Mouse (Mus musculus): ENCODE data around the gene Chtf18.
"Not testable (repeated sequence)": the region's sequence is repeated elsewhere in the genome, so short reads cannot be mapped to it uniquely, and the experiment has no call there.

Gene Chtf18

DNA sequence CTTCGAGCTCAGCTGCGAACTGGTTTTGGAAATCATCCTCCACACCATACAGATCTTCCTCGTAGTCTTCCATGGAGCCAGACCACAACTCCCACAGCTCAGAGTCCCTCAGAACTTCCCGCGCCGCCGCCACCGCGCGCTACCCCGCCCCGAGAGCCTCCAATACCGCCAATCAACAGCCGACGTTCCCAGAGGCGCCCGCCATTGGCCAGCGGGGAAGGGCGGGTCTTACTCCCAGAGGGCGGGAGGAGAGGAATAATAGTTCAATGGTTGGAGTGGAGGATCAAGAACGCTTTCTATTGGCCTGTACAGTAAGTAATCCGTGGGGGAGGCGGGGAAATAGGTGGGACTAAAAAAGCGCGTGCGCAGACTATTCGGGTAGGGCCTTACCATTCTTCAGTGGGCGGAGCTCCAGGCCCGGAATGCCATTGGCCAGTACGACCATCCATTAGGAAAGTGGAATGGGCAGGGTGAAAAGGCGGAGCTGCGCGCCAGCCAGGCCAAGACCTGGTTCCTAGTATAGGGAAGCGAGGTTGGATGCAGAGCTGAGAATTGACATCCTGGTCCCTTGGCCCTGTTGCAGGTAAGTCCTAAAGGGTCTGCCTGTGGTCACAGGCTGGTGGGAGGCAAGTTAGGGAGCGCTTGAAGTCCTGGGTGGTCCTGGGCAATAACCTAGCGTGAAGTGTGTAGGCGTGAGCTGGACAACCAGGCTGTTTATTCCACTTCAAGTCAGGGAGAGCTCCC is at the start of gene Chtf18, which contains the start of gene Rpusd1:
Chtf18 (minus strand) TSS at position 155 of the 744 bp plus-strand sequence.
Rpusd1 (plus strand) TSS at position 406 of the 744 bp plus-strand sequence.
- peak; percentile 98 to 99 for DNase-seq (ENCODE audit: low spot score in 2 of 2)

DNA sequence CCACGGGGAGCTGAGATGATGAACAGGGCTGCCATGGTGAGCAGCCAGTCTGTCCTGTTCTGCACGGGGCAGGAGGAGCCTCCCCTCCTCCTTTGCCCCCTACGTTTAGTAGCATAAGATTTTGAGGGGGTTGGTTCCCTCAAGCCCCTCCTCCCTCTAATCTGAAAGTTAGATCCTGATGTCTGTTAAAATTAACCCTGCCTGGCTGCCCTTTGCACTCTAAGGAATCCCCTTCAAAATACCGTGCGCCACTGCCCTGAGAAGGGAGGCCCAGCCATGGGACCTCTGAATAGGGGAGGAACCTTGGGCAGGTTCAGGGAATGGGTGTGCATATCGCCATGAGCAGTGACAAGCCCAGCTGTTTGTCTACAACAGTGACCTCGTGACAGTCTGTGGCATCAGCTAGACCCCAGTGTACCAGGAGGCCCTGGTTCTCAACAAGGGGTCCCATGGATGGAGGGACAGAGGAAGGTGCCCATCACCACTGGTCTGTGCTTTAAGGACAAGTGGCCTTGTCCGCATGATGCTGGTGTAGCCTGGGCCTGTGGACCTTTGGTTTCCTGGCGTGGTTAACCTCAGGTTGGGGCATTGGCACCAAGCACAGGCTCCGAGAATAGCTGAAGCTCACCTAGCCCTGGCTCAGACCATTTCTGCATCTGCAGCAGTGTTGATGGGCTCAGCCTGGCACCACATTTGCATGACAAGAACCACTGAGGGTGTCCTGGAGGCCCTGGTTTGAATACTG is 48.3 kb upstream of the Chtf18 start:
- DNase-seq (ENCODE audit: low spot score in 2 of 2), result no peak

DNA sequence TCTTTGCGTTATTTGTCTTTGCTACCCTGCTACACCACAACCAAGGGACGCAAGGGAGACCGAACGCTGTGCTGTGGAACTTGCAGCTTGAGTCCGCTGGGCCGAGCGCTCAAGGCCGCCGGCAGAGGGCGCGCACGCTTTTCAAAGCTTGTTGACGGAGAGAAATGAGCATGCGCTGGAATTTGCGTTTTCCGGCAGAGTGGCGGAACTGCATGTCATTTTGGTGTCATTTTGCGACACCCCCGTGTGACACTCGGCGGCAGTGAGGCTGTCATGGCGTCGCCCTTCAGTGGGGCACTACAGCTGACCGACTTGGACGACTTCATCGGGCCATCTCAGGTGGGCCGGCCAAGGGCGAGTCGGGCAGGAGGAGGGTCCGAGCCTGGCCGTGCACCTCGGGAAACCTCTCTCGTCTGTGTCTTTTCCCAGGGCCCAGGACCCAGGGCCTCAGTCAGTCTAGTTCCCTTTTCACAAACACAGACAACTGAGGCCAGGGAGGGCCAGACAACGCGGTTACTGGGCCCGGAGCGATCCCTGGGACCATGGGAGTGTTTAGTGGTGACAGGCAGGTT is 46.4 kb upstream of the Chtf18 start, which contains the start of gene Narfl:
Narfl (plus strand) TSS at position 228 of the 572 bp plus-strand sequence.
- DNase-seq (ENCODE audit: low spot score in 2 of 2), result peak; percentile 95 to 98

DNA sequence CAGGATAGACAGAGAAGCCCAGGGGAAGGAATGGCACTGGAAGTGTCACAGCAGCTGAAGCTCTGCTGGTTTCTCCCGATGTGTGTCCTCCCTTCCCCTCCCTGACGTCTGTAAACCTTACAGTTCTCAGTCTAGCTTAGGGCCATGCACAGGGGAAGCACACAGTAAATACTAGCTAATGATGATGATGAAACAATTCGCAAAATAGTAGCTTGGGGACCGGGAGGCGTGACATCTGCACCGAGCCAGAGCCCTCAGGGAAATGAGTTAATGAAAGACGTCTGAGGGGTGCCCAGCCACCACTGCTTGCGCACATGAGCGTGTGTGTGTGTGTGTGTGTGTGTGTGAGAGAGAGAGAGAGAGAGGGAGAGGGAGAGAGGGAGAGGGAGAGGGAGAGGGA is 42.1 kb upstream of the Chtf18 start:
- no peak for DNase-seq (ENCODE audit: low spot score in 2 of 2)

DNA sequence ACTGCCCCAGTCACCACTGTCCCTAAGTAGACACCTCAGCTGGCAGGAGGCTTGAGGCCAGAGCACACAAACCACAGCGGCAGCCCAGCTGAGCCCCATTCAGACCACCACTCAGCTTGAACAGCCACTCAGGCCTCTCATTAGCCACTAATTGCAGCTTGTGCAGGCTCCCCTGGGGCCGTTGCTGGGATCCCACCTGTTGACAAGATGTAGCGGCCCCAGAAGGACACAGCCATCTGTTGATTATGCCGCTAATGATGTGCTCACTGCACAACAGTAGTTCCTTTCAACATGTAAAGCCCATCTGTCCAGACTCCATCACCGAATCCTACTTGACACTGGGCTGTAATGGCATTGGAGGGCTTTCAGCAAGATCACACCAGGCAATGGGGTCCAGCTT is 38.7 kb upstream of the Chtf18 start:
- no peak for DNase-seq (ENCODE audit: low spot score in 2 of 2)

DNA sequence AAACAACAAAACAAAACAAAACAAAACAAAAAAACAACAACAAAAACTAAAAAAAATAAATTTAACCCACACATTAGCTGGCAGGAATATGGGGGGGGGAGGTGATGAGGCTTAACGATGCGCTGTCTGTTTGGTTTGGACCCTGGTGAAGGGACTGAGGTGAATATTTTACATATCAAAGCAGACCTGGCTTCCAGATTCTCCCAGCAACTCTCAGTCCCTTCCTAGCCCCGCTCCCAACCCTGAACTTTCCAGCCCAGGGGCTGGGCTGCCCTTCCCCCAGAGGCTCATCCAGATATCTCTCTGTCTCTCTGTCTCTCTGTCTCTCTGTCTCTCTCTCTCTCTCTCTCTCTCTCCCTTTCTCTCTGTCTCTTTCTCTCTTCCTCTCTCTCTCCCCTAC is 35.4 kb upstream of the Chtf18 start:
- no peak for DNase-seq (ENCODE audit: low spot score in 2 of 2)

DNA sequence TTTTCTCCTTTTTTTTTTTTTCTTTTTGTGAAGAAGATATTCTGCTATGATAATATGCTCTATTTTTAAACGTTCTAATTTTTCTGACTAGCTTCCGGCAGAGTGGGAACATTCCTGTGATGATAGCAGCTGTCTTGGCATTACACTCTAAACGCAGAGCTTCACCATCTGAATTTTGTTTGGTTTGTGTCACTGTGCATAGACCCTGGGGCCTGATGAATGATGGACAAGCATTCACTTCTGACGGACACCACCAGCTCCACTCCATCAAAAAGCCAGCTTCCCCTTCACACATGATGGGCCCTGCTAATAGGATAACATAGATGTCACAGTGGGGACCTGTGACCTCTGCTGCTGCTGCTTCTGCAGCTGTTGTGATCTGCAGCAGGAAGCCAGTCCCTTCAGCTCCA is 34.3 kb upstream of the Chtf18 start:
- DNase-seq (ENCODE audit: low spot score in 2 of 2), result no peak

DNA sequence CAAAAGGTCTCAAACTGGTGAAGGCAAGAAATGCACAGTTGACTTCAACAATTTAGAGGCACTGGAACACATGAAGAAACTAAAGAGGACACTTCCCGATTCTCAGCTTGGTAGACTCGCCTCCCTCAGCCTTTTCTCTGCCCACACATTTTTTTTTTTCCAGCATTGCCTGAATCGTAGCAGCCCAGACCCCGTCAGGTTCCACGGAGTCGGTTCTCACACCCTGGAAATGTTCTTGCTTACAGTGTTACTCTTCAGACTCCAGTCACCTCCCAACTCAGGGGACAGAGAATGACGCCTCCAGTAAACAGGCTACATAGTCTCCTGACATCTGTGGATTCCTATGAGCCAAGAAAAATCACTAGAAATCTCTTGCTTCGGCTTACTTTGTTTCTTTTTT is 32.9 kb upstream of the Chtf18 start:
- DNase-seq (ENCODE audit: low spot score in 2 of 2), result no peak

DNA sequence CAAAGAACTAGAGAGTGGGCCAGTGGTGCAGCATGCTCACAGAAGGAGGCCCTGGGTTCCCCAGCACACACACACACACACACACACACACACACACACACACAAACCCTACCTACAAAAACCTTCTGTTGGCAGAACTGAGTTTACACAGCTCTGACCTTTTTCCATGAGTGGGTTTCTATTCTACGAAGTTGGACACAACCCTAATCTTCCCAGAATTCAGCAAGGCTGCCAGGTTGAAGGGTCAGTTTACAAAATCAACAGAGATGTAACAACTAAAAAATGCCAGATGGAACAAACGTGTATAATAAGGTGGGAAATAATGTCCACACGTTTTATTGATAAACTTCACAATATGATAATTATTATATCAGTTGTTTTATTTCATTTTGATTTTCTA is 30.5 kb upstream of the Chtf18 start:
- no peak for DNase-seq (ENCODE audit: low spot score in 2 of 2)

DNA sequence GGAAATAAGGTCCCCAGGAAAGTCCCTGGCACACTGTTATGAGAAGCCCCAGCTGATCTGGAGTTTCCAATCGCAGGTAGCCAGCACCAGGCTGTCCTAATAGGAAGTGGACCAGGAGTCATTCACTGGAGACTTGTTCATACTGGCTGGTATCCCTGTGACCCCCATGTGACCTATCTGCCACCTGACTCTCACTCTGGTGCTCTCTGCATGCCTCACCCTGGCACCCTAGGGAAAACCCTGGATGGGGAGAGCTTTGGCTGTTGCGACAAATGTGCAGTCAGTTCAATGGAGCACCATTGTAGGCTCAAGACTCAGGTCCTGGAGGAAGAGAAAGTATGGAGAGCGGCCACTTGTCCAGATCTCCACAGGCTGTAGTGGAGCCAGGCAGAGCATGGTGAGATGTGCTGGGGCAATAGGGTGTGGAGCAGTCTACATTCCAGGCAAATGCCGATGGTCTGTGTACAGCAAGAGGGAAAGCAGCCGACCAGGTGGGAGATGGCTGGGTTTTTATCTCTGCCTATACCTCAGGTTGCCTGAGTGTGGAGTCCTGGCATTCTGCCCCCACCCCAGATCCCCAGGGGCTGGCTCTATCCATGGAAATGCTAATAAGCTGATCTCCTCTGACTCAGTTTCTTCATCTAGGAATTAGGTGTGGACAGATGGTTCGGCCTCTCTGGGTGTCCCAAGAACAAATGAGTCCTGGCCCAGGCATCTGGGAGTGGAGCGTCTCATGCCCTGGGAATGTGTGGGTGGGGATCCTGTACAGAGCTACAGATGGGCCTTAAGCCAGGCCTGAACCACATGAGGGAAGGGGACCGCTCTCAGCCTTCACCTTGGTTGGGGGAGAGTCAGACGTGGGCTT is 29.4 kb upstream of the Chtf18 start:
- no peak for DNase-seq (ENCODE audit: low spot score in 2 of 2)

DNA sequence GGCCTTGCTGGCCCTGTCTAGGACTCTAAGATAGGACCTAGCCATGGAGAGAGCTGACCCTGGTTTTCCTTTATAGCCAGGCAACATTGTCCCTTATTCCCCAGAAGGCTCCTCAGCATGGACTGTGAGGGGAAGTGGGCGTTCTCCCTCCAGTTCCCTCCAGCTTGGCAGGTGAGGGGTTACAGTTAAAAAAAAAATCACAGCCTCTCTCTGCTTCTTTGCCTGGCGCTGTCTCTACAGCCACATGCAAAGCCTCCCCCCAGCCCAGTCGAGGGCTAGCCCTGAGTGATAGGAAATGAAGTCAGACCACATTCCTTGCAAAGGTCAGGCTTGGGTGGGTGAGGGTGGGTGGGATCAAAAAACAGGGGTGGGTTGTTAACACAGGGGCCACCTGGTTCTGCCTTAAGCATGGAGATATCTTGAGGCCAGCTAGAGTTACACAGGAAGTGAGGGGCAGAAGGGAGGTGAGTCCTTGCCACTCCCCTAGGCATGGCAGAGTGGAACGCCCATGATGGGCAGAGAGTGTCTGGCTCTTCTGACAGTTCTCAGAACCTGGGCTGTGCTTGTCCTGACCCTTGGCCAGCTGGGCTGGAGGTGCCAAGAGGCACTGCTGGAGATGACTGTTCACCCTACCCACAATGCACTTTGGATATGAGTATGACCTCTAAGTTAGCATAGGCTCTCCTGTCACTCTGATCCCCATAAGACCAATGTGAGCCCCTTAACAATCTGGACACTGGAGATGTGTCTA is 28.6 kb upstream of the Chtf18 start:
- DNase-seq (ENCODE audit: low spot score in 2 of 2), result no peak

DNA sequence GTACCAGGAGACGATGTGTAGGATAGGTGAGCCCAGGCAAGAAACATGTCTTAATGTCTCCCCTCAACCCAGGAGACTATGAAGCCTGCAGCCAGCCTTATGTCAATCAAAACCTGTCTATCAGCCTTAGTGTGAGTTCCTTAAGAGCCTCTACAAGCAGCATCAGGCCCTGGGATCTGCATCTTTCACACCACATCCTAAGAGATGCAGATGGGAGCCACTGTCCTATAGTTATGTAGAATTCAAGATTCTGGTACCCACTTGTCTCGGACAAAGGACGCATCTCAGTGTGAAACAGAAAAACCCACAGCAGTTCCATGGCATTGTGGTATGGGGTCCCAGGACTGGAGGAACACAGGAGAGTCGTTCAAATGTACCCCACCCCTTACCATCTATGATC is 27.9 kb upstream of the Chtf18 start:
- no peak for DNase-seq (ENCODE audit: low spot score in 2 of 2)

DNA sequence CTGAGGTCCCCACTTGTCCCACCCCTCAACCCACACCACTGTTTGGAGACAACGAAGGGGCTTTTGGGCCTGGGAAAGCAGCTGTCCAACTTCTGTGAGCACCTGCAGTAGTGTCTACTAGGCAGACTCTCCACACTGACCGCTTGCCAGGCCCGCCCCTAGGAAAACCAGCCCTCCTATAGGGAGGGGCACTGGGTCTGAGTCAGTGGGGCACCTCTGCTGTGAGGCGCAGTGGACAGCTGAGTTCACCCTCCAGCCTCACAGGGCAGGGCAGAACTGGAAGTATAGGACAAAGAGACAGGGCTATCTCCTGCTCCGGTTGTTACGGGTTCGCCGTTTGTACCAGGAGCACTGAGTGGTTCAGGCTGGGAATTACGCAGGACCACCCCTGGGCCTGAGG is 27.0 kb upstream of the Chtf18 start, which contains the start of gene Msln:
Msln (minus strand) TSS at position 138 of the 400 bp plus-strand sequence.
- no peak for DNase-seq (ENCODE audit: low spot score in 2 of 2)

DNA sequence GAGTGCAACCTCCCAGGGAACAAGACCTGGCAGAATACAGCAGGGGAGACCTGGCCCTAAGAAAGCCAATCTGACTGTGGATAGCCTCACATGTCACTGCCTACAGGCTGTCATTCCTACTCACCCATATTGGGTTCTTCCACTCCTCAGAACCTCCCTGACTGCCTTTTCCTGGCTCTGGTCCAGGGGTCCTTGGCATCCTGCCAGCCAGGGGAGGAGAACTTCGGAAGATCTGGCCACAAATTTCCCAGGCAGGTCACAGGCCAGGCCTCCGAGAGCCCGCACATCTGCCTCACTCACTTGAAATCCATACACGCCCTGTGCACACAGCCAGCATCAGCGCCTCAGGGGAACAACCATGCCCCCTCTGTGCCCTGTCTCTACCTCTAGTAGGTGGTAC is 24.2 kb upstream of the Chtf18 start:
- DNase-seq (ENCODE audit: low spot score in 2 of 2), result peak in 1 of 2 experiments; percentile 34

DNA sequence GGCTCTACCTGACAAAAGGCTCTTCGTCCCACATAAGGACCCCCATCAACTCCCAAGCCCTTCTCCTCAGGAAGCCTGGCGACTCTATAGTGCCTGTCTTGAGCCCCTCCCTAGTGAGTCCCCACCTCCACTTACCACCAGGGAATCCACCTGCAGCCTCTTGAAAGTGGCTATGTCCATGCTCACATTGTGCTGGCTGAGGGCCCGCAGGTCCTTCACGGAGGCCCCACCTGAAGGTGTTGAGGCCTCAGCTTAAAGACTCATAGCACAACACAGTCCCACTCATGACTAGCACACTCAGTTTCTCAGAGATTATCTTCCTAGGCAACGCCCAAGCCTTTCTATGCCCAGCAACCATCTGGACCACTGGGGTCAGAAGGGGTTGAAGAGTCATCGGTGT is 22.1 kb upstream of the Chtf18 start:
- DNase-seq (ENCODE audit: low spot score in 2 of 2), result no peak

DNA sequence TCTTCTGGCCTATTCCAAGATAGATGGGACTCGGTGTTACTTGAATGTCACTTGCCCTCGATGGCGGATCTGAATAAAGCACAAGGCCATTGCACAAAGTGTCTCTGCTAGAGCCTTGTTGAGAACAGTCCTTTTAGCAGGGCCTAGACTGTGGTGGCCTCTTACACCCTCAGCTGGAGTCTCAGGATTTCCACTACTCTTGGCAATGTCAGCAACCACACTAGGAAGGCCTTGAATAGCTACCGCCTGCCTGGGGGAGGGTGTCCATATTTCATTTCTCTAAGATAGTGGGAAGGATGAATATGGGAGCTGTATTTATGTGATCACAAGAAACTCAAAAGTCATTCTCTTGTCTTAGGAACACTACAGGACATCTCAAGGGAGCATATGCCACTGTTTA is 21.0 kb upstream of the Chtf18 start:
- DNase-seq (ENCODE audit: low spot score in 2 of 2), result no peak

DNA sequence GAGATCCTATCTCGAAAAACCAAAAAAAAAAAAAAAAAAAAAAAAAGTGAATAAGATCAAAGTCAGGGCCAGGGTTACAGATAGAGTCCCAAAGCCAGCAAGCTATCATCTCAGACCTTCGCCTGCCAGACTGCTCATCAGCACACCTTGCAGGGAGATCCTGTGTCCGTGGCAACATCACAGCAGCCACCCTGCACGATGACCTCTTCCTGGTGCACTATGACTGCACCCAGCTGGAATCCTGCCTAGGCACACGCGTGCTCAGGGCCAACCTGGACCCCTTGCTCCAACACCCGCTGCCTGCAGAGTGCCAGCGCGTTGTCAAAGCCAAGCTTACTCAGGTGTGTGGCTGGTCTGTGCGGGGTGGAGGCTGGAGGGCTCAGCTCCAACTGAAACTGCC is 17.1 kb upstream of the Chtf18 start:
- no peak for DNase-seq (ENCODE audit: low spot score in 2 of 2)

DNA sequence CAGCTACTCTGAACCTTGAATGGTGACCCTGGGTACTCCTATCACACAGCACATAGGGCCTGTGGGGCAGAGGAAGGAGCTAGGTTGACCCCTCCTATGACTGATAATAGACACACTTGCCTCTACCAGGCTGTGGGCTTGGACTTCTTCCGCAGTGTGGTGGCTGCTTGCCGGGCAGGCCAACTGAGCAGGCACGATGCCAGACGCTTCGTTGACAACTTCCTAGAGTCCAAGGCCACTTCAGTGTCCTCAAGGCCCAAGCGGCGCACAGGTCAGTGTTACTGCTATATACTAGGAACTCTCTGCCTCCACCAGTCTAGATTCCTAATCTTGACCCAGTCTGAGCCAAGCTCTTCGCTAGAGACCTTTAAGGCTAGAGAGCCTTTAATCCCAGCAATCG is 16.6 kb upstream of the Chtf18 start:
- DNase-seq (ENCODE audit: low spot score in 2 of 2), result no peak

DNA sequence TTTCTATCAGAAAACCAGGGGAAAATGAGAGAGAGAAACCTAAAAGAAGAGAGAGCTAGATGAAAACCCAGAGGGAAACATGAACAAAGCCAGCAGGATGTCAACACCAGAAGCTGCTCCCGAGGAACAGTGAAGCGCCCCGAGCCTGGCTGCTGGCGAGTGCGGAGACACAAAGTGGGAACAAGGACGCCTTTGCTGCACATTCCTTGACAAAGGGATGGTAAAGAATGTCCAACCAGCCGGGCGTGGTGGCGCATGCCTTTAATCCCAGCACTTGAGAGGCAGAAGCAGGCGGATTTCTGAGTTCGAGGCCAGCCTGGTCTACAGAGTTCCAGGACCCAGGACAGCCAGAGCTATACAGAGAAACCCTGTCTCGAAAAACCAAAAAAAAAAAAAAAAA is 14.3 kb upstream of the Chtf18 start:
- DNase-seq (ENCODE audit: low spot score in 2 of 2), result not testable (repeated sequence)

DNA sequence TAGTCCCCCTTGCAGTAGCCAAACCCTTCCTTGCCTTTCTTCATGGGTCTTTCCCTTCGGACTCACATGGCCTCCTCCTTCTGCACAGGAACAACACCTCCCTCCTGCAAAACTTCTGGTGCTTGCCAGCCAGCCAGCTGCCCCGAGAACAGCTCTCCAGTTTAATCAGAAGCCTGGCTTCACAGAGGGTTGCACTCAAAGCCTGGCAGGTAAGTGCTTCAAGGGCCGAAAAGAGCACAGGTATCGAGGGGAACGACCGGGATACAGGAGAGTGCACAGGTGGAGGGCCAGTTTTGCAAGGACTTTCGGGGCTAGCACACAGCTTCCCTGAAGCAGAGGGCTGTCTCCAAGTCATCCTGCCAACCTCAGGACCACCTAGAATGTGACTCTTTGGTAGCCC is 11.6 kb upstream of the Chtf18 start:
- no peak for DNase-seq (ENCODE audit: low spot score in 2 of 2)

DNA sequence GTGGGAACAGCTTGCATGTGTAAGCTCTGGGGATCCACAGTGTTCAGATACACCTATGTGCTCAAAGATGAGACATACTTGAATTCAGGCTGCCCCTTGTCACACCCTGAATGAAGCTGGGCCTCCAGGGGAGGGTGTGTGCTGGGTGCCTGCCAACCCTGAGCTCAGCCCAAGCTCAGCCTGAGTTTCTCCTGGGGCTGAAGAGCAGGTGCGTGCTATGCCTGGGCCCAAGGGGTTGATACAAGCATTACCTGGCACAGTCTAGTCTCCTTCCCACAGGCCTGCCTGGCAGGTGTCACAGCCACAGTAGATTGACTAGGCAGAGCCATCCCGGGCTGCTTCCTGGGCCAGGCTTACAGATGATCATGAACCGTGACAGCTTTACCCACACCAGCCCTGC is 8.5 kb upstream of the Chtf18 start, which contains the start of gene Mslnl:
Mslnl (plus strand) TSS at position 298 of the 400 bp plus-strand sequence.
- no peak for DNase-seq (ENCODE audit: low spot score in 2 of 2)
